Comparison of ENCODE assay signal across 10 mouse cellular contexts in the genomic region with DNA sequence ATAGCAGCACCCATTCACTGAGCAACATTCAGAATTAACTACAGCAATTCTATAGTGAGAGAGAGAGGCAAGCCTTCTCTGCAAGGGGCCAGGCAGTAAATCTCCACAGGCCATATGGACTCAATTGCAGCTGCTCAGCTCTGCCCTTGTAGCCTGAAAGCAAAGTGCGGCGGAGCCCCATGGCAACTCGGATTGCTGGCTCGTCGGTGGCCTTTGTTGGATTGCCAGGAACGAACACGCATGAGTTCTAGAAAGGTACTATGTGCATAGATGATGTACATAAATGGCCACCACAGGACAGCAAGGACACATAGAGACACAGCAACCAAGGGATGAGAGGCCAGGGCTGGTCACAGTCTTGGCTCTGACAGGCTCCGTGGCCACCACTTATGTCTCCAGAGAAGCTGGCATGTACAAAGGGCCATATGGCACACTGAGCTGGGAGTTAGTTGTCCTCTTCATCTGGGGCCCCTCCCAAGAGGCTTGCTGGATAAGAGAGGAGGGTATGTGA.
A peak's percentile ranks its signal among the peaks of the same experiment; 100 is the strongest.
DNase-seq lines count a peak whose midpoint lies in the region; ATAC-seq lines count a peak whose summit lies in the region.
"Had no signal": no experiment of that assay in that cellular context is flagged by ENCODE, and none has a peak within 500 bp of the region (broad histone marks: within the 10 kb centered on the region; RNA-seq: fewer than 3 reads in every experiment).

No protein-coding gene starts in this region.

- 0 out of 2 replicates have a peak overlapping the region, but pooled peaks have one; percentile 19 for H3K9ac ChIP-seq in hindbrain, embryonic 11.5 days (ENCODE audit: low read depth, low read length)
- H3K9ac ChIP-seq in midbrain, embryonic 14.5 days (replicated peaks; ENCODE audit: low read length): no peak overlapping the region
- H3K9ac ChIP-seq: liver, embryonic 12.5 days had no signal

- H3K9me3 ChIP-seq in hindbrain, embryonic 11.5 days (ENCODE audit: control insufficient read depth, low read length): no peaks in the 10 kb centered on the region
- no peaks in the 10 kb centered on the region for H3K9me3 ChIP-seq in midbrain, embryonic 14.5 days (ENCODE audit: control insufficient read depth, low read length)
- H3K9me3 ChIP-seq: liver, embryonic 12.5 days had no signal

- peak overlapping the region; percentile 67 for H3K27ac ChIP-seq in hindbrain, embryonic 11.5 days (ENCODE audit: low read depth, low read length)
- H3K27ac ChIP-seq in midbrain, embryonic 14.5 days (replicated peaks; ENCODE audit: low read depth, low read length): 0 out of 2 replicates have a peak overlapping the region, but pooled peaks have one; percentile 38
- H3K27ac ChIP-seq: liver, embryonic 12.5 days had no signal

- H3K4me1 ChIP-seq in hindbrain, embryonic 11.5 days (replicated peaks; ENCODE audit: control insufficient read depth, insufficient read depth, low read length): peaks cover 16% of the 10 kb centered on the region
- peaks cover 20% of the 10 kb centered on the region for H3K4me1 ChIP-seq in midbrain, embryonic 14.5 days (ENCODE audit: control insufficient read depth, insufficient read depth, low read length)
- H3K4me1 ChIP-seq: liver, embryonic 12.5 days had no signal

- no peaks in the 10 kb centered on the region for H3K36me3 ChIP-seq in hindbrain, embryonic 11.5 days (ENCODE audit: control insufficient read depth, insufficient read depth, low read length)
- H3K36me3 ChIP-seq in midbrain, embryonic 14.5 days (ENCODE audit: control insufficient read depth, insufficient read depth, low read length): no peaks in the 10 kb centered on the region
- H3K36me3 ChIP-seq: liver, embryonic 12.5 days had no signal

- H3K27me3 ChIP-seq in hindbrain, embryonic 11.5 days (ENCODE audit: control insufficient read depth, insufficient read depth, low read length): no peaks in the 10 kb centered on the region
- no peaks in the 10 kb centered on the region for H3K27me3 ChIP-seq in midbrain, embryonic 14.5 days (ENCODE audit: control insufficient read depth, insufficient read depth, low read length)
- H3K27me3 ChIP-seq: liver, embryonic 12.5 days had no signal

- H3K4me3 ChIP-seq in hindbrain, embryonic 11.5 days (ENCODE audit: low read depth, low read length): no peak overlapping the region
- no peak overlapping the region for H3K4me3 ChIP-seq in midbrain, embryonic 14.5 days (replicated peaks; ENCODE audit: low read depth, low read length)
- H3K4me3 ChIP-seq: liver, embryonic 12.5 days had no signal

- peak; percentile 50 for DNase-seq in brain, adult 2 months (ENCODE audit: low read depth, low spot score)
- DNase-seq in cerebellum, adult 9-10 months: peak; percentile 32
- peak; percentile 53 for DNase-seq in hindbrain, embryonic 11.5 days (ENCODE audit: low spot score)
- DNase-seq in midbrain, embryonic 14.5 days: peak; percentile 39
- DNase-seq in urinary bladder, postnatal 4 days (ENCODE audit: low spot score in 2 of 2): no peak
- no peak for DNase-seq in testis, postnatal 10 days (ENCODE audit: low spot score)
- no peak for DNase-seq in ovary, postnatal 10 days (ENCODE audit: low spot score)
- DNase-seq in layer of hippocampus, postnatal 36 days: no peak

- ATAC-seq in hindbrain, embryonic 11.5 days (ENCODE audit: low FRiP score): peak; percentile 73; the same call in 1 of the 2 replicates
- ATAC-seq in midbrain, embryonic 14.5 days (ENCODE audit: low FRiP score, low TSS enrichment): no peak
- ATAC-seq: intestine, postnatal 0 days; liver, embryonic 12.5 days had no signal

- H3K4me2 ChIP-seq in hindbrain, embryonic 11.5 days (replicated peaks; ENCODE audit: low read depth, low read length): no peak overlapping the region; the same call in 1 of the 2 replicates
- H3K4me2 ChIP-seq in midbrain, embryonic 14.5 days (ENCODE audit: low read length): no peak overlapping the region
- H3K4me2 ChIP-seq: liver, embryonic 12.5 days had no signal

- 24% methylated on average over 8 of the region's 8 CpGs for WGBS in hindbrain, embryonic 11.5 days
- 31% methylated on average over 8 of the region's 8 CpGs for WGBS in midbrain, embryonic 14.5 days

Comparison
In these comparisons a context has a peak if more than half of its experiments do, and no peak if none do; other contexts are left out.
1. DNase-seq: peak in brain, adult 2 months (single experiment), cerebellum, adult 9-10 months (single experiment), hindbrain, embryonic 11.5 days (single experiment) and midbrain, embryonic 14.5 days (single experiment); none in urinary bladder, postnatal 4 days (0 of 2), testis, postnatal 10 days (single experiment), ovary, postnatal 10 days (single experiment) and layer of hippocampus, postnatal 36 days (0 of 2).